Comparison of ENCODE assay signal across 17 mouse cellular contexts in genomic region chr2:73442015-73442414, GRCm38 (mm10). TPM values are rescaled to one million over a fixed set of nuclear protein-coding genes. Genes with fewer than 3 reads are reported as not detected.
DNase-seq lines count a peak whose midpoint lies in the region; ATAC-seq and TF ChIP-seq lines count a peak whose summit lies in the region.
"Had no signal": no experiment of that assay in that cellular context is flagged by ENCODE, and none has a peak within 500 bp of the region (broad histone marks: within the 10 kb centered on the region; RNA-seq: fewer than 3 reads in every experiment).

No protein-coding gene starts in this region.

- peak; percentile 31 for DNase-seq in adrenal gland, postnatal 14 days
- DNase-seq in adrenal gland, postnatal 10 days, result no peak
- DNase-seq in lung, embryonic 14.5 days, result no peak
- DNase-seq in lung, adult 2 months, result no peak
- peak; percentile 61 for DNase-seq in induced T-regulatory cell, adult 2 months (ENCODE audit: low read depth)
- no peak for DNase-seq in kidney, postnatal 14 days
- no peak for DNase-seq in hindbrain, embryonic 10.5 days (ENCODE audit: low spot score)
- DNase-seq: cerebellum, adult 9-11 months; embryo, embryonic 11 days; gastrocnemius, postnatal 25 days; kidney, adult 18-20 months; right cerebral cortex, postnatal 14 days; thymus, adult 18-20 months had no signal

- H3K4me1 ChIP-seq in lung, embryonic 14.5 days (ENCODE audit: insufficient read depth), result no peaks in the 10 kb centered on the region
- no peaks in the 10 kb centered on the region; the same call in 1 of the 2 replicates for H3K4me1 ChIP-seq in lung, adult 2 months (ENCODE audit: control insufficient read depth, insufficient read depth, low read length)
- H3K4me1 ChIP-seq in hindbrain, embryonic 10.5 days (replicated peaks), result peaks cover 5% of the 10 kb centered on the region
- H3K4me1 ChIP-seq: heart, embryonic 13.5 days had no signal

- H3K4me2 ChIP-seq in lung, embryonic 14.5 days, result no peak overlapping the region
- H3K4me2 ChIP-seq: heart, embryonic 13.5 days had no signal

- peaks cover 30% of the 10 kb centered on the region for H3K36me3 ChIP-seq in lung, embryonic 14.5 days (ENCODE audit: insufficient read depth)
- H3K36me3 ChIP-seq in hindbrain, embryonic 10.5 days, result peaks cover 40% of the 10 kb centered on the region

- peak; percentile 28 for TF ChIP-seq CTCF in lung, embryonic 14.5 days (IDR thresholded peaks at IDR 0.05; ENCODE audit: low read depth)
- no peak for TF ChIP-seq CTCF in lung, adult 2 months (IDR thresholded peaks at IDR 0.05; ENCODE audit: insufficient read depth, low read length)

- H3K27ac ChIP-seq in lung, embryonic 14.5 days (ENCODE audit: low read depth), result no peak overlapping the region
- H3K27ac ChIP-seq in hindbrain, embryonic 10.5 days, result no peak overlapping the region
- H3K27ac ChIP-seq: heart, embryonic 13.5 days; limb, embryonic 10.5 days had no signal

- no peak overlapping the region for H3K9ac ChIP-seq in lung, embryonic 14.5 days
- H3K9ac ChIP-seq: heart, embryonic 13.5 days had no signal

- TF ChIP-seq POLR2A in lung, adult 2 months (IDR thresholded peaks at IDR 0.05; ENCODE audit: borderline replicate concordance, extremely low read depth, low read depth, low read length), result no peak

- 69% methylated on average over 2 of the region's 2 CpGs for WGBS in lung, embryonic 14.5 days
- 86% methylated on average over 2 of the region's 2 CpGs for WGBS in lung, adult 2 months
- 70% methylated on average over 2 of the region's 2 CpGs for WGBS in hindbrain, embryonic 10.5 days

- H3K9me3 ChIP-seq in lung, embryonic 14.5 days (ENCODE audit: low read depth, low read length), result no peaks in the 10 kb centered on the region
- H3K9me3 ChIP-seq in hindbrain, embryonic 10.5 days, result no peaks in the 10 kb centered on the region
- H3K9me3 ChIP-seq: heart, embryonic 13.5 days; limb, embryonic 10.5 days had no signal

- no peak for ATAC-seq in lung, embryonic 14.5 days (ENCODE audit: insufficient read depth)
- ATAC-seq in cerebellum, adult (ENCODE audit: insufficient number of reproducible peaks, low FRiP score, low TSS enrichment), result no peak

- H3K4me3 ChIP-seq in lung, embryonic 14.5 days (ENCODE audit: low read depth, low read length), result no peak overlapping the region
- no peak overlapping the region for H3K4me3 ChIP-seq in lung, adult 2 months (replicated peaks; ENCODE audit: extremely low read depth, low read depth, low read length)
- H3K4me3 ChIP-seq in hindbrain, embryonic 10.5 days, result no peak overlapping the region
- H3K4me3 ChIP-seq: heart, embryonic 13.5 days; limb, embryonic 10.5 days; megakaryocyte, embryonic 14.5 days had no signal

- H3K27me3 ChIP-seq in lung, embryonic 14.5 days (ENCODE audit: insufficient read depth, low read length), result no peaks in the 10 kb centered on the region
- no peaks in the 10 kb centered on the region for H3K27me3 ChIP-seq in hindbrain, embryonic 10.5 days (ENCODE audit: insufficient read depth, poor library complexity, severe bottlenecking)
- H3K27me3 ChIP-seq: heart, embryonic 13.5 days; megakaryocyte, embryonic 14.5 days had no signal

RNA-seq across cellular contexts. Expression of gene Gpr155, which starts 55.6 kb away (rescaled TPM):
- 9.0 and 10.9 TPM in 2 replicates for total RNA-seq in adrenal gland, postnatal 14 days (2021)
- total RNA-seq in adrenal gland, postnatal 10 days (2021), result 1 to 10 TPM; 6.7 to 9.8 TPM
- polyA plus RNA-seq in lung, embryonic 14.5 days (2014; fragmentation: Nextera tagmentation; extraction: Ambion mirVana), result 6.2 and 6.9 TPM in 2 replicates
- 16.4 and 20.8 TPM in 2 replicates for polyA plus RNA-seq in lung, adult 2 months (2012; rRNA removed)
- 1.7 and 3.1 TPM in 2 replicates for polyA plus RNA-seq in hindbrain, embryonic 10.5 days (2016; fragmentation: Nextera tagmentation; extraction: Ambion mirVana)

Comparison
In these comparisons a context has a peak if more than half of its experiments do, and no peak if none do; other contexts are left out.
1. DNase-seq: peak in adrenal gland, postnatal 14 days (single experiment) and induced T-regulatory cell, adult 2 months (single experiment); none in adrenal gland, postnatal 10 days (single experiment), lung, embryonic 14.5 days (single experiment), lung, adult 2 months (single experiment), kidney, postnatal 14 days (single experiment) and hindbrain, embryonic 10.5 days (single experiment).